Mouse (Mus musculus) ES-E14 (cell line): ENCODE data around the gene Nfkbid. TPM values are rescaled to one million over a fixed set of nuclear protein-coding genes. Genes with fewer than 3 reads are reported as not detected.

Experiments used
- DNase-seq: peaks from one replicate; pipeline ENCODE4 v3.0.0-alpha.2; 2013; ENCODE audit warnings: low read depth, low spot score
- H3K27ac ChIP-seq: 2 replicates; pipeline ENCODE4 v1.5.1; 2012; ENCODE audit warnings: low read depth, mild to moderate bottlenecking, low read length, moderate library complexity, mixed read lengths; ENCODE audit not compliant: poor library complexity, insufficient read depth, severe bottlenecking
- H3K36me3 ChIP-seq: 2 replicates; pipeline ENCODE4 v1.6.1; 2012; ENCODE audit warnings: mild to moderate bottlenecking, low read length, moderate library complexity, mixed read lengths; ENCODE audit not compliant: control insufficient read depth, poor library complexity, insufficient read depth, severe bottlenecking
- H3K4me1 ChIP-seq, 2 experiments: fragments of 150-350 bp in 1 of 2; sonication (generic) in 1 of 2; 2 replicates each; pipeline ENCODE4 v1.6.1; 2012; ENCODE audit warnings: low read length in 2 of 2, mild to moderate bottlenecking in 1 of 2, mixed read lengths in 1 of 2; ENCODE audit not compliant: control insufficient read depth in 2 of 2, insufficient read depth in 2 of 2, poor library complexity in 1 of 2
- H3K4me3 ChIP-seq, 2 experiments: fragments of 150-350 bp in 1 of 2; sonication (generic) in 1 of 2; 2 replicates each; pipeline ENCODE4 v1.5.1; 2012; ENCODE audit warnings: low read length in 2 of 2, low read depth in 1 of 2, mild to moderate bottlenecking in 1 of 2, mixed read lengths in 1 of 2; ENCODE audit not compliant: insufficient read depth in 1 of 2, poor library complexity in 1 of 2, severe bottlenecking in 1 of 2
- H3K9ac ChIP-seq: 2 replicates; pipeline ENCODE4 v1.6.1; 2012; ENCODE audit warnings: low read depth, mild to moderate bottlenecking, low read length, mixed read lengths; ENCODE audit not compliant: poor library complexity, insufficient read depth, severe bottlenecking
- H3K9me3 ChIP-seq: fragments of 150-350 bp; sonication (generic); 2 replicates; pipeline ENCODE4 v1.6.1; 2012; ENCODE audit warnings: low read depth, mild to moderate bottlenecking, low read length; ENCODE audit not compliant: control insufficient read depth, insufficient read depth
- CHD2 ChIP-seq: IDR thresholded peaks from 2 replicates; pipeline ENCODE4 v1.6.1; 2014; ENCODE audit warnings: mild to moderate bottlenecking, low read depth, low read length, inconsistent platforms
- HCFC1 ChIP-seq: IDR thresholded peaks from 2 replicates; pipeline ENCODE4 v1.6.1; 2012; ENCODE audit warnings: low read length, inconsistent platforms, borderline replicate concordance; ENCODE audit not compliant: insufficient read depth
- MAFK ChIP-seq: IDR thresholded peaks from 2 replicates; pipeline ENCODE4 v1.6.1; 2014; ENCODE audit warnings: mild to moderate bottlenecking, low read depth, low read length, inconsistent platforms; ENCODE audit not compliant: insufficient read depth
- ZC3H11A ChIP-seq: IDR thresholded peaks from 2 replicates; pipeline ENCODE4 v1.6.1; 2012; ENCODE audit warnings: low read depth, mild to moderate bottlenecking, inconsistent platforms, low read length, borderline replicate concordance
- ZNF384 ChIP-seq: IDR thresholded peaks from 2 replicates; pipeline ENCODE4 v1.6.1; 2012; ENCODE audit warnings: low read depth, low read length, inconsistent platforms
- in situ Hi-C, 2 experiments: fragments of 600-800 bp; cut with MboI; formaldehyde crosslinking; loops; one replicate each; pipeline ENCODE4 v1.15.1; 2025; ENCODE audit warnings: low sequenced_read_pairs in 2 of 2, inconsistent platforms in 1 of 2; ENCODE audit not compliant: unreplicated experiment in 2 of 2
- total RNA-seq: library from RNA; depleted of rRNA; stranded (reverse); fragments of 300-350 nt; gene quantifications from 2 replicates; pipeline ENCODE4 v1.2.3, GENCODE M21; 2012

Nfkbid gene
- total RNA-seq, 1 experiment: 4.2 TPM

- in situ Hi-C loops: no loop called here
- TF ChIP-seq ZC3H11A: no peak
- no peak for TF ChIP-seq MAFK
- TF ChIP-seq CHD2: no peak
- TF ChIP-seq HCFC1: no peak
- TF ChIP-seq ZNF384: no peak
- Histone ChIP-seq H3K9ac (peak overlapping the region; percentile 61), H3K4me1 (peaks cover 0 to 12% of the 10 kb centered on the region in 2 experiments; a peak in 1 of 4 replicates), H3K4me3 (peak overlapping the region; percentile 56 to 74), H3K36me3 (peaks cover 32% of the 10 kb centered on the region), H3K9me3 (no peaks in the 10 kb centered on the region), H3K27ac (peak overlapping the region; percentile 30; the same call in 1 of the 2 replicates)
- DNase-seq: no peak
Measured at GRCm38 (mm10) chr7:30444154-30444970, 22.8 kb downstream of the Nfkbid start.

- no peak for DNase-seq
- Histone ChIP-seq H3K27ac (peak within 1 kb of the TSS; percentile 37; the same call in 1 of the 2 replicates), H3K36me3 (peaks cover 40% of the 10 kb centered on the region), H3K9me3 (no peaks in the 10 kb centered on the region), H3K4me1 (peaks cover 0 to 9% of the 10 kb centered on the region in 2 experiments; a peak in 1 of 4 replicates), H3K4me3 (peak within 1 kb of the TSS; percentile 56 to 74), H3K9ac (peak within 1 kb of the TSS; percentile 61)
- in situ Hi-C loops: no loop called here
- TF ChIP-seq MAFK (no peak), CHD2 (no peak), ZNF384 (no peak), HCFC1 (no peak), ZC3H11A (no peak)
Measured at GRCm38 (mm10) chr7:30444971-30445751, 23.6 kb downstream of the Nfkbid start, which contains the start of gene Aplp1. Gene Aplp1 (minus strand): TSS chr7:30445535.

DNA sequence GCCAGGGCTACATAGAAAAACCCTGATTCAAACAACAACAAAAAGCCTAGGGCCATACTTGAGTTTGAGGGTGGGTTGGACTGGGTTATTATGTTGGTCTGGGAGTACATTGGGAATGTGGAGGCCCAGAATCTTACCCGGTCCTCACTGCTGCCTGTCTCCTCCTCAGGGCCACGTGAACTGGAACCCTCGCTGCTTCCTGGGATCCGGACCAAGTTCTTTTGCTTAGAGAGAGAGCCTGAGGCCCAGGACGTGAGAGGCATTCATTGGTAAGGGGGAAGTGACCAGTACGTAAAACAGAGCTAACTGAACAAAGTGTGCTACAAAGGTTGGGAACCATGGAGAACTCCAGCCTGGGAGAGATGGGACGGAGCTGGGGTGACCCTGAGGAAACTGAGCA, 28.7 kb downstream of the Nfkbid start:
- Histone ChIP-seq H3K9me3 (no peaks in the 10 kb centered on the region), H3K27ac (no peak overlapping the region), H3K4me1 (peaks cover 7 to 18% of the 10 kb centered on the region in 2 experiments), H3K9ac (no peak overlapping the region), H3K36me3 (peaks cover 53% of the 10 kb centered on the region), H3K4me3 (no peak overlapping the region)
- no peak for DNase-seq
- in situ Hi-C loops: no loop called here
- TF ChIP-seq ZNF384 (no peak), MAFK (no peak), CHD2 (no peak), HCFC1 (no peak), ZC3H11A (no peak)

- no peak overlapping the region for H3K9ac ChIP-seq
- no peaks in the 10 kb centered on the region for H3K9me3 ChIP-seq
- in situ Hi-C loops: no loop called here
- TF ChIP-seq CHD2 (no peak), ZC3H11A (no peak), HCFC1 (no peak), MAFK (no peak), ZNF384 (no peak)
- peaks cover 47% of the 10 kb centered on the region for H3K36me3 ChIP-seq
- DNase-seq: no peak
- H3K4me1 ChIP-seq: peaks cover 9 to 25% of the 10 kb centered on the region in 2 experiments
- H3K27ac ChIP-seq: no peak overlapping the region
- 0 out of 4 replicates have a peak overlapping the region, but pooled peaks of 1 of the 2 experiments have one; percentile 15 for H3K4me3 ChIP-seq
Measured at GRCm38 (mm10) chr7:30453327-30453726, 31.8 kb downstream of the Nfkbid start.
